Mouse (Mus musculus) lung, adult 2 months (tissue): ENCODE data around the gene Tspan4. TPM values are rescaled to one million over a fixed set of nuclear protein-coding genes. Genes with fewer than 3 reads are reported as not detected.

Experiments used
- DNase-seq: peaks from one replicate; pipeline ENCODE4 v3.0.0; 2022
- H3K4me1 ChIP-seq: fragments of 200-500 bp; 2 replicates; pipeline ENCODE4 v1.6.1; 2011; ENCODE audit warnings: low read length; ENCODE audit not compliant: control insufficient read depth, insufficient read depth
- H3K4me3 ChIP-seq: fragments of 200-500 bp; replicated peaks from 2 replicates; pipeline ENCODE3; 2011; ENCODE audit warnings: low read depth, mild to moderate bottlenecking, control low read depth, low read length; ENCODE audit errors: extremely low read depth
- CTCF ChIP-seq: fragments of 200-500 bp; IDR thresholded peaks from 2 replicates; pipeline ENCODE4 v1.5.1; 2011; ENCODE audit warnings: mild to moderate bottlenecking, low read length, control low read depth; ENCODE audit not compliant: insufficient read depth
- POLR2A ChIP-seq: fragments of 200-500 bp; IDR thresholded peaks from 2 replicates; pipeline ENCODE4 v1.6.1; 2011; ENCODE audit warnings: low read depth, mild to moderate bottlenecking, control low read depth, low read length, borderline replicate concordance; ENCODE audit errors: extremely low read depth
- WGBS: fragments of 180-500 bp; shearing (Covaris S2); methylation state at CpG from one replicate; pipeline ENCODE4 v1.1.7; 2018; 5-methylcytosine and 5-hydroxymethylcytosine counted together
- polyA plus RNA-seq: library from polyadenylated mRNA; depleted of rRNA; stranded (reverse); fragments of >200 nt; gene quantifications from 2 replicates; pipeline ENCODE4 v1.2.3, GENCODE M21; 2012; rRNA removed

The Tspan4 gene
- polyA plus RNA-seq, 1 experiment = 91.1 TPM

- WGBS = under 1% methylated on average over 46 of the region's 46 CpGs
- TF ChIP-seq CTCF (no peak), POLR2A (peak; percentile 96)
- DNase-seq = peak; percentile 99
- peak within 1 kb of the TSS; percentile 96 for H3K4me3 ChIP-seq
- peaks cover 16% of the 10 kb centered on the region for H3K4me1 ChIP-seq
These were observed 64.7 kb downstream of the Tspan4 start, which contains the start of gene Chid1 for GRCm38 (mm10) chr7:141539556-141540311. TSS of gene Chid1 (minus strand) at chr7:141539857.

GRCm38 (mm10) chr7:141540312-141541081 is 65.5 kb downstream of the Tspan4 start:
- H3K4me1 ChIP-seq = peaks cover 16% of the 10 kb centered on the region
- DNase-seq = peak; percentile 38
- 31% methylated on average over 13 of the region's 13 CpGs for whole genome bisulfite sequencing
- TF ChIP-seq CTCF (no peak), POLR2A (no peak)
- H3K4me3 ChIP-seq = peak overlapping the region; percentile 96

GRCm38 (mm10) chr7:141541681-141542080 is 66.6 kb downstream of the Tspan4 start:
- no peak overlapping the region for H3K4me3 ChIP-seq
- H3K4me1 ChIP-seq = peaks cover 16% of the 10 kb centered on the region
- TF ChIP-seq CTCF = no peak
- TF ChIP-seq POLR2A = no peak
- DNase-seq = no peak
- 69% methylated on average over 4 of the region's 4 CpGs for WGBS

- 91% methylated on average over 2 of the region's 2 CpGs for whole genome bisulfite sequencing
- peaks cover 16% of the 10 kb centered on the region for H3K4me1 ChIP-seq
These were observed 67.5 kb downstream of the Tspan4 start for GRCm38 (mm10) chr7:141542588-141542987.

More at GRCm38 (mm10) chr7:141542588-141542987, 67.5 kb downstream of the Tspan4 start:
- no peak overlapping the region for H3K4me3 ChIP-seq
- TF ChIP-seq POLR2A (no peak), CTCF (no peak)
- no peak for DNase-seq

Other genes with a start within 250 kb of the Tspan4 start
- 18.9 and 22.5 TPM in 2 replicates for gene Phrf1, start 246.5 kb upstream of the Tspan4 start, polyA plus RNA-seq
- 48.8 and 49.7 TPM in 2 replicates for gene Irf7, start 208.8 kb upstream of the Tspan4 start, polyA plus RNA-seq
- gene Cdhr5, start 198.5 kb upstream of the Tspan4 start, polyA plus RNA-seq = 0.11 and 1.5 TPM in 2 replicates
- gene Sct, start 196.1 kb upstream of the Tspan4 start, polyA plus RNA-seq = not detected in 2 replicates
- not detected in 2 replicates for gene Drd4, start 183.2 kb upstream of the Tspan4 start, polyA plus RNA-seq
- 18.6 and 22.7 TPM in 2 replicates for gene Deaf1, start 147.6 kb upstream of the Tspan4 start, polyA plus RNA-seq
- gene Tmem80, start 147.5 kb upstream of the Tspan4 start, polyA plus RNA-seq = 37.2 and 49.2 TPM in 2 replicates
- 112 and 143 TPM in 2 replicates for gene Eps8l2, start 136.4 kb upstream of the Tspan4 start, polyA plus RNA-seq
- gene Taldo1, start 83.0 kb upstream of the Tspan4 start, polyA plus RNA-seq = 145 and 204 TPM in 2 replicates
- 57.1 and 64.8 TPM in 2 replicates for gene Gatd1, start 61.1 kb upstream of the Tspan4 start, polyA plus RNA-seq
- 0.38 and 0.56 TPM in 2 replicates for gene Cend1, start 45.7 kb upstream of the Tspan4 start, polyA plus RNA-seq
- gene Slc25a22, start 37.3 kb upstream of the Tspan4 start, polyA plus RNA-seq = 47.3 and 48.6 TPM in 2 replicates
- 6.7 and 7.1 TPM in 2 replicates for gene Pidd1, start 31.2 kb upstream of the Tspan4 start, polyA plus RNA-seq
- gene Rplp2, start 27.9 kb upstream of the Tspan4 start, polyA plus RNA-seq = 415 and 591 TPM in 2 replicates
- gene Pnpla2, start 20.0 kb upstream of the Tspan4 start, polyA plus RNA-seq = 289 and 356 TPM in 2 replicates
- gene Cracr2b, start 14.1 kb upstream of the Tspan4 start, polyA plus RNA-seq = 177 and 239 TPM in 2 replicates
- gene Cd151, start 7.8 kb upstream of the Tspan4 start, polyA plus RNA-seq = 537 and 555 TPM in 2 replicates
- gene Polr2l, start 108 bp upstream of the Tspan4 start, polyA plus RNA-seq = 29.0 and 30.9 TPM in 2 replicates
- 19.6 and 20.4 TPM in 2 replicates for gene Chid1, start 64.6 kb downstream of the Tspan4 start, polyA plus RNA-seq
- 46.3 and 58.1 TPM in 2 replicates for gene Ap2a2, start 86.9 kb downstream of the Tspan4 start, polyA plus RNA-seq
- 0.03 and 0.04 TPM in 2 replicates for gene Muc6, start 180.1 kb downstream of the Tspan4 start, polyA plus RNA-seq
- gene Muc2, start 215.1 kb downstream of the Tspan4 start, polyA plus RNA-seq = 1.8 and 53.0 TPM in 2 replicates